Mouse (Mus musculus) heart, postnatal 0 days (tissue): ENCODE measurements around the gene Camsap1.

Experiments
- CTCF ChIP-seq: IDR thresholded peaks from 2 replicates; pipeline ENCODE4 v1.5.1; 2016; ENCODE audit warnings: antibody characterized with exemption, control low read depth, low read depth
- EP300 ChIP-seq: IDR thresholded peaks from 2 replicates; pipeline ENCODE4 v1.6.1; 2016; ENCODE audit warnings: antibody characterized with exemption, low read depth

GRCm38 (mm10) chr2:25879061-25879460 lies 104.0 kb downstream of the Camsap1 start:
- no peak for TF ChIP-seq CTCF
- no peak for TF ChIP-seq EP300
